Mouse (Mus musculus): ENCODE data around the gene Prpf40b.

DNA sequence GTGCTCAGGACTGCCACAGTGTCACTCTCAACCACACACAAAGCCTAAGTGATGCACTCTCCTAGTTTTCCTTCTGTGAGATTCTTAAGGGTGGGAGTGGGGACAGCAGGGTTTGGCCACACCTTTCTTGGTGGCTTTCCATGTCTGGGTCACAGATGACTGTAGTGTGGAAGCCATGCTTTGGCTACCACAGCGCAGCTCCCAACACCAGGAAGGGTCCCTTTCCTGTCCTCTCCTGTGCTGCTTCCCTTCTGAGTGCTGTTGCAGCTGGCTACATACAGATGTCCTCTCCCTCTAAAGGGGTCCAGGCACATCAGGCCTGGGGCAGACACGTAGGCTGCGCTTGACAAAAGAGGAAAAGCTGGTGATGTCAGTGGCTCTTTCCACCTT, 38.8 kb downstream of the Prpf40b start:
- TF ChIP-seq MYB (IDR thresholded peaks at IDR 0.05; ENCODE audit: low read depth, low read length) (no peak), TCF12 (IDR thresholded peaks at IDR 0.05; ENCODE audit: low read depth, low read length) (no peak), USF1 (IDR thresholded peaks at IDR 0.05; ENCODE audit: low read depth, low read length) (no peak), UBTF (IDR thresholded peaks at IDR 0.05; ENCODE audit: borderline replicate concordance, insufficient read depth, low read depth, low read length) (no peak), RCOR1 (IDR thresholded peaks at IDR 0.05; ENCODE audit: low read depth, low read length) (no peak), GATA1 (IDR thresholded peaks at IDR 0.05; ENCODE audit: low read depth, low read length) (no peak), NRF1 (IDR thresholded peaks at IDR 0.05; ENCODE audit: insufficient read depth, low read depth, low read length, poor library complexity, severe bottlenecking) (no peak), POLR2A (IDR thresholded peaks at IDR 0.05; ENCODE audit: control insufficient read depth in 1 of 2, insufficient read depth in 1 of 2, low read depth in 1 of 2, low read length in 2 of 2, poor library complexity in 1 of 2) (no peak), CTCF (IDR thresholded peaks at IDR 0.05 in 2 of 3, conservative IDR thresholded peaks at IDR 0.05 in 1 of 3; ENCODE audit: control insufficient read depth in 1 of 3, insufficient read depth in 1 of 3, low read depth in 2 of 3, low read length in 3 of 3, poor library complexity in 1 of 3, severe bottlenecking in 1 of 3) (no peak), E2F4 (IDR thresholded peaks at IDR 0.05; ENCODE audit: borderline replicate concordance, low read depth, low read length) (no peak), EP300 (IDR thresholded peaks at IDR 0.05; ENCODE audit: low read depth in 1 of 2, low read length in 2 of 2) (no peak)
